Mouse (Mus musculus): Measurements from ENCODE around the gene Irf3.

DNA sequence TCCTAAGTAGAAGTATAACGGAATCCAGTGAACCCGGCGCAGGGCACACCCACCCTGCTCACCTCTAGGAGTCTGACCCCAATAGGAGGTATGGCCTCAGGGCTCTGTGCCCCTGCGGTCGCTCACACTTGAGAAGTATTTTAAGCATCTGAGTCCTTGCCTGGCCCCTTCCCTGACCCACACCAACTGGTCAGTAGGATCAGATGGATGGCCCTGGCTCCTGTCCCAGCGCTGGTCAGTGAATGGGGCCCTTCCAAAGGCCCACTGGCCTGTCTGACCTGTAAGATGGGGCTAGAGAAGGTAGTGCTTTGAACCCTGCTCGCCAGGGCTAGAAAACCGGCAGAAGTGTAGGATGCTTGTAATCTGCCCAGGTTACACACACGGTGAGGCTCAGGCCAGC, 43.4 kb downstream of the Irf3 start:
- TF ChIP-seq GATA1 (IDR thresholded peaks at IDR 0.05; ENCODE audit: borderline replicate concordance, low read length) (no peak), FLI1 (IDR thresholded peaks at IDR 0.05; ENCODE audit: low read length) (no peak)
